Mouse (Mus musculus) C2C12 (cell line): Measurements from ENCODE around the gene Map7d1. TPM values are rescaled to one million over a fixed set of nuclear protein-coding genes. Genes with fewer than 3 reads are reported as not detected.
A peak's percentile ranks its signal among the peaks of the same experiment; 100 is the strongest.

ENCODE experiments used
- H3K27me3 ChIP-seq: one replicate; pipeline ENCODE4 v1.6.1; 2011; ENCODE audit not compliant: control insufficient read depth, insufficient read depth, insufficient read length
- H3K36me3 ChIP-seq: one replicate; pipeline ENCODE4 v1.6.1; 2011; ENCODE audit not compliant: control insufficient read depth, insufficient read depth
- H3K4me3 ChIP-seq: one replicate; pipeline ENCODE4 v1.5.1; 2011; ENCODE audit warnings: mild to moderate bottlenecking, control low read depth; ENCODE audit not compliant: poor library complexity, insufficient read depth, severe bottlenecking
- H3K79me2 ChIP-seq: one replicate; pipeline ENCODE4 v1.6.1; 2011; ENCODE audit not compliant: control insufficient read depth, insufficient read depth
- H3K79me3 ChIP-seq: one replicate; pipeline ENCODE4 v1.6.1; 2011; ENCODE audit warnings: low read depth, control low read depth
- H3ac ChIP-seq: one replicate; pipeline ENCODE3; 2011; ENCODE audit warnings: low read depth; ENCODE audit not compliant: control insufficient read depth, insufficient read length
- CEBPB ChIP-seq: IDR thresholded peaks from one replicate; pipeline ENCODE4 v1.6.1; 2011; ENCODE audit warnings: low read depth, mild to moderate bottlenecking, control low read depth, moderate library complexity
- CTCF ChIP-seq: IDR thresholded peaks from one replicate; pipeline ENCODE4 v1.5.1; 2011; ENCODE audit not compliant: control insufficient read depth, insufficient read depth, insufficient read length
- FOSL1 ChIP-seq: IDR thresholded peaks from one replicate; pipeline ENCODE4 v1.8.0; 2011; ENCODE audit warnings: mild to moderate bottlenecking, low read length; ENCODE audit not compliant: poor library complexity, insufficient read depth, severe bottlenecking
- MAX ChIP-seq: IDR thresholded peaks from one replicate; pipeline ENCODE4 v1.6.1; 2011; ENCODE audit warnings: mild to moderate bottlenecking, control low read depth
- MYOD1 ChIP-seq: IDR thresholded peaks from one replicate; pipeline ENCODE4 v1.6.1; 2011; ENCODE audit warnings: low read depth; ENCODE audit not compliant: control insufficient read depth, insufficient read length
- MYOG ChIP-seq: IDR thresholded peaks from one replicate; pipeline ENCODE4 v1.6.1; 2011; ENCODE audit not compliant: control insufficient read depth, insufficient read length; ENCODE audit errors: extremely low read depth
- USF1 ChIP-seq: IDR thresholded peaks from one replicate; pipeline ENCODE4 v1.6.1; 2011; ENCODE audit warnings: low read depth, mild to moderate bottlenecking, control low read depth, moderate library complexity
- polyA plus RNA-seq: library from polyadenylated mRNA; unstranded; fragments of >200 nt; fragmentation: generic; extraction: Trizol; gene quantifications from one replicate; pipeline ENCODE4 v1.2.1, GENCODE M21; 2012; ENCODE audit warnings: missing spikeins

Gene Map7d1
- polyA plus RNA-seq, 1 experiment = 130 TPM

DNA sequence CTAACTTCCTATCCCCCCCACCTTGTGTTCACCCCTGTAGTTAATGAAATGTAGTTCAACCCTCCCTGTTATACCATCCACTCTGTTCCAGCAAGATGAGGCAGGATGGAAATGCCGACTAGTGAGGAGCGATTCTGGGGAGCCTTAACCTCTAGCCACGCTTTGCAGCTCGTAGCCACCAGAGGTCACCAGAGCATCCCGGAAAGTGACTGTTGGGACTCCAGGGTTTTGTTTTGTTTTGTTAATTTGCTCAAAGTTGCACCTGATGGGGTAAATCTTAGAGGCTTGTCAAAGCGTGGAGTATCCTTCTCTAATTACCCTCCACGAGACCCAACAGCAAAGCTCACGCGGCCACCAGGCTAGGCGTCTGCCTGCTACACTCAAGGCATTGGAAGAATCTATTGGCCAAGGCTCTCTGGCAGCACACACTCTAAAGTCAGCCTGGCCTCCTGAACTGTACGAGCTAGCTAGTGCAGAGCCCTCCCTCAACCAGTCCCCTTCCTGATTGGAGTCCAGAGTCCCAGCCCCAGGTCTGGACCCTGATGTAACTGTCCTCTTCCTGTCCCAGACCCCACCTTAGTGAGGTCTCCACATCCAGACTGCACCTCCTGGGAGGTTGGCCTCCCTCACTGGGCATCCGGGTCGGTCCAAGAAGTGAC lies 21.9 kb upstream of the Map7d1 start:
- Histone ChIP-seq H3K79me2 (no peaks in the 10 kb centered on the region), H3K36me3 (peaks cover 20% of the 10 kb centered on the region), H3K27me3 (no peaks in the 10 kb centered on the region), H3K4me3 (no peak overlapping the region), H3K79me3 (no peaks in the 10 kb centered on the region), H3ac (no peak overlapping the region)
- no peak for TF ChIP-seq CEBPB
- TF ChIP-seq CTCF = peak; percentile 47
- no peak for TF ChIP-seq MYOD1
- TF ChIP-seq USF1 = no peak
- no peak for TF ChIP-seq MAX
- no peak for TF ChIP-seq MYOG
- TF ChIP-seq FOSL1 = no peak

- H3K36me3 ChIP-seq = peaks cover 33% of the 10 kb centered on the region
- no peak overlapping the region for H3K4me3 ChIP-seq
- H3K27me3 ChIP-seq = no peaks in the 10 kb centered on the region
- H3K79me3 ChIP-seq = peaks cover 5% of the 10 kb centered on the region
- H3K79me2 ChIP-seq = peaks cover 11% of the 10 kb centered on the region
- TF ChIP-seq MYOG (no peak), MYOD1 (no peak), FOSL1 (no peak), CTCF (no peak), CEBPB (no peak), MAX (no peak), USF1 (no peak)
- no peak overlapping the region for H3ac ChIP-seq
Measured at GRCm38 (mm10) chr4:126275681-126276131, 19.6 kb upstream of the Map7d1 start.

- peaks cover 36% of the 10 kb centered on the region for H3K36me3 ChIP-seq
- H3K4me3 ChIP-seq = no peak overlapping the region
- H3K79me2 ChIP-seq = peaks cover 15% of the 10 kb centered on the region
- H3ac ChIP-seq = no peak overlapping the region
- TF ChIP-seq MAX = no peak
- no peak for TF ChIP-seq MYOG
- no peak for TF ChIP-seq CTCF
- TF ChIP-seq FOSL1 = no peak
- TF ChIP-seq CEBPB = no peak
- no peak for TF ChIP-seq USF1
- TF ChIP-seq MYOD1 = no peak
- H3K79me3 ChIP-seq = peaks cover 7% of the 10 kb centered on the region
- no peaks in the 10 kb centered on the region for H3K27me3 ChIP-seq
Measured at GRCm38 (mm10) chr4:126275081-126275480, 18.9 kb upstream of the Map7d1 start.

DNA sequence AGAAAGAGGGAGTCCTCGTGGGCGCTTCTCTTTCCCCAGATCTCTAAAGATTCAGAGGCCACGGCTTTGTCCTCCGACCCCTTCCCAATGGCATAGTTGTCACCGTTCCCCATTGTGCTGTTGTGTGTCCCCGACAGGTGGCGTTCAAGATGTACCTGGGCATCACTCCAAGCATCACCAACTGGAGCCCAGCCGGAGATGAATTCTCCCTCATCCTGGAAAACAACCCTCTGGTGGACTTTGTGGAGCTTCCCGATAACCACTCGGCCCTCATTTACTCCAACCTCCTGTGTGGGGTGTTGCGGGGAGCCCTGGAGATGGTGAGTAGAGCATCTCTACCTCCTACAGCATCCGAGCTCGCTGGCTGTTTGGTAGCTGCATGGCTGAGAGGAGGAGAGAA lies 17.6 kb upstream of the Map7d1 start:
- H3ac ChIP-seq = no peak overlapping the region
- peaks cover 36% of the 10 kb centered on the region for H3K36me3 ChIP-seq
- peaks cover 15% of the 10 kb centered on the region for H3K79me2 ChIP-seq
- no peaks in the 10 kb centered on the region for H3K27me3 ChIP-seq
- TF ChIP-seq MYOD1 (no peak), CTCF (no peak), MYOG (no peak), USF1 (no peak), CEBPB (no peak)
- no peak overlapping the region for H3K4me3 ChIP-seq
- H3K79me3 ChIP-seq = peaks cover 7% of the 10 kb centered on the region

GRCm38 (mm10) chr4:126269292-126269691 lies 13.1 kb upstream of the Map7d1 start:
- TF ChIP-seq MAX = no peak
- TF ChIP-seq MYOD1 = peak; percentile 60
- TF ChIP-seq MYOG = no peak
- Histone ChIP-seq H3K79me3 (peaks cover 20% of the 10 kb centered on the region), H3ac (no peak overlapping the region), H3K4me3 (no peak overlapping the region), H3K27me3 (no peaks in the 10 kb centered on the region), H3K36me3 (peaks cover 26% of the 10 kb centered on the region), H3K79me2 (peaks cover 52% of the 10 kb centered on the region)

GRCm38 (mm10) chr4:126262119-126262807 lies 6.1 kb upstream of the Map7d1 start, which contains the start of gene Trappc3:
Trappc3 (plus strand) TSS chr4:126262325.
- Histone ChIP-seq H3K79me3 (peaks cover 25% of the 10 kb centered on the region), H3ac (peak within 1 kb of the TSS; percentile 95), H3K4me3 (peak within 1 kb of the TSS; percentile 78), H3K79me2 (peaks cover 54% of the 10 kb centered on the region), H3K27me3 (no peaks in the 10 kb centered on the region), H3K36me3 (peaks cover 3% of the 10 kb centered on the region)
- TF ChIP-seq FOSL1 (no peak), MYOD1 (no peak), CTCF (peak; percentile 96), MAX (peak; percentile 86)
